ENCODE assay signal across 20 mouse cellular contexts in genomic region chr6:134112753-134113152, GRCm38 (mm10).
DNase-seq lines count a peak whose midpoint lies in the region; ATAC-seq lines count a peak whose summit lies in the region.
"Had no signal": no experiment of that assay in that cellular context is flagged by ENCODE, and none has a peak within 500 bp of the region (broad histone marks: within the 10 kb centered on the region; RNA-seq: fewer than 3 reads in every experiment).

No protein-coding gene starts in this region.

- peaks cover 19% of the 10 kb centered on the region; the same call in 1 of the 2 replicates for H3K4me1 ChIP-seq in lung, embryonic 15.5 days
- H3K4me1 ChIP-seq in brown adipose tissue, adult 24 weeks (ENCODE audit: control insufficient read depth, insufficient read depth, insufficient read length, low read length): peaks cover 16% of the 10 kb centered on the region; the same call in 1 of the 2 replicates
- 0 out of 2 replicates have a peak, but pooled peaks cover 2% of the 10 kb centered on the region for H3K4me1 ChIP-seq in stomach, embryonic 14.5 days (ENCODE audit: control insufficient read depth, insufficient read depth, low read length)
- H3K4me1 ChIP-seq: embryonic facial prominence, embryonic 12.5 days; forebrain, embryonic 15.5 days had no signal

- 86% methylated on average over 8 of the region's 8 CpGs for WGBS in lung, embryonic 15.5 days
- WGBS in stomach, embryonic 14.5 days: 84% methylated on average over 8 of the region's 8 CpGs

- H3K9me3 ChIP-seq in lung, embryonic 15.5 days: no peaks in the 10 kb centered on the region
- H3K9me3 ChIP-seq in stomach, embryonic 14.5 days (ENCODE audit: control insufficient read depth, low read depth, low read length): no peaks in the 10 kb centered on the region
- H3K9me3 ChIP-seq: embryonic facial prominence, embryonic 12.5 days; forebrain, embryonic 15.5 days; heart, embryonic 15.5 days had no signal

- H3K9ac ChIP-seq in lung, embryonic 15.5 days: no peak overlapping the region
- H3K9ac ChIP-seq in stomach, embryonic 14.5 days (replicated peaks; ENCODE audit: low read depth, low read length): no peak overlapping the region
- H3K9ac ChIP-seq: embryonic facial prominence, embryonic 12.5 days; forebrain, embryonic 15.5 days; heart, embryonic 15.5 days; hindbrain, embryonic 13.5 days had no signal

- 0 out of 2 replicates have a peak, but pooled peaks cover 4% of the 10 kb centered on the region for H3K36me3 ChIP-seq in lung, embryonic 15.5 days
- no peaks in the 10 kb centered on the region; the same call in 1 of the 2 replicates for H3K36me3 ChIP-seq in stomach, embryonic 14.5 days (ENCODE audit: control insufficient read depth, insufficient read depth, low read length)
- H3K36me3 ChIP-seq: forebrain, embryonic 15.5 days had no signal

- no peak overlapping the region for H3K4me3 ChIP-seq in lung, embryonic 15.5 days
- no peak overlapping the region for H3K4me3 ChIP-seq in brown adipose tissue, adult 24 weeks (ENCODE audit: insufficient read depth, low read depth, low read length)
- no peak overlapping the region for H3K4me3 ChIP-seq in stomach, embryonic 14.5 days (ENCODE audit: low read depth, low read length)
- H3K4me3 ChIP-seq: embryonic facial prominence, embryonic 12.5 days; forebrain, embryonic 15.5 days; heart, embryonic 15.5 days; hindbrain, embryonic 13.5 days had no signal

- H3K27me3 ChIP-seq in lung, embryonic 15.5 days: no peaks in the 10 kb centered on the region
- no peaks in the 10 kb centered on the region for H3K27me3 ChIP-seq in stomach, embryonic 14.5 days (ENCODE audit: control insufficient read depth, insufficient read depth, low read length)
- H3K27me3 ChIP-seq: embryonic facial prominence, embryonic 12.5 days; forebrain, embryonic 15.5 days; heart, embryonic 15.5 days; hindbrain, embryonic 13.5 days had no signal

- no peak overlapping the region for H3K4me2 ChIP-seq in lung, embryonic 15.5 days
- no peak overlapping the region for H3K4me2 ChIP-seq in stomach, embryonic 14.5 days (replicated peaks; ENCODE audit: low read depth, low read length)
- H3K4me2 ChIP-seq: embryonic facial prominence, embryonic 12.5 days; forebrain, embryonic 15.5 days; heart, embryonic 11.5 days; heart, embryonic 15.5 days; hindbrain, embryonic 13.5 days had no signal

- no peak for DNase-seq in lung, postnatal 10 days
- DNase-seq in urinary bladder, postnatal 14 days (ENCODE audit: low spot score): no peak
- no peak for DNase-seq in kidney, adult 9 months
- DNase-seq in cerebellum, adult 11-12 months: no peak
- DNase-seq: adrenal gland, adult 8-10 months; adrenal gland, postnatal 36 days; cerebellum, adult 11 months; cerebellum, adult 9-10 months; cerebellum, postnatal 25 days; gastrocnemius, postnatal 10 days; heart, adult 18-20 months; heart, postnatal 14 days had no signal

- ATAC-seq in lung, embryonic 15.5 days (ENCODE audit: borderline replicate concordance, extremely low read depth, low FRiP score, low TSS enrichment): no peak
- no peak for ATAC-seq in stomach, embryonic 14.5 days (ENCODE audit: insufficient number of reproducible peaks, insufficient read depth, low FRiP score, low read depth)
- ATAC-seq: forebrain, embryonic 15.5 days had no signal

- H3K27ac ChIP-seq in lung, embryonic 15.5 days: peak overlapping the region; percentile 26
- H3K27ac ChIP-seq in brown adipose tissue, adult 24 weeks (replicated peaks; ENCODE audit: low read depth, low read length): 0 out of 2 replicates have a peak overlapping the region, but pooled peaks have one; percentile 3
- peak overlapping the region; percentile 29; the same call in 1 of the 2 replicates for H3K27ac ChIP-seq in stomach, embryonic 14.5 days (ENCODE audit: low read length)
- H3K27ac ChIP-seq: embryonic facial prominence, embryonic 12.5 days; forebrain, embryonic 15.5 days; heart, embryonic 15.5 days; hindbrain, embryonic 13.5 days had no signal
